In the genomic region with DNA sequence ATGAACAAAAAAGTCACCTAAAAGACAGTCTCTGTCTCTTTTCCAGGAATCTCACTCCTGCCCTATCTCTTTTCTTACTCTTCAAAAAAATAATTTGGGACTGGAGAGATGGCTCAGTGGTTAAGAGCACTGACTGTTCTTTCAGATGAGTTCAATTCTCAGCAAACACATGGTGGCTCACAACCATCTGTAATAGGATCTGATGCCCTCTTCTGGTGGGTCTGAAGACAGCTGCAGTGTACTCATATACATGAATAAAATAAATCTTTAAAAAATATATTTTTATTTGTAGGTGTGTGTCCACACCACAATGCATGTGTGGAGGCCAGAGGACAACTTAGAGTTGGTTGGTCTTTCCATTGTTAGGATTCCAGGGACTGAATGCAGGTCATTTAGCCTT, we compare ENCODE assay signal across 27 mouse cellular contexts.
DNase-seq lines count a peak whose midpoint lies in the region; ATAC-seq and TF ChIP-seq lines count a peak whose summit lies in the region.
"Had no signal": no experiment of that assay in that cellular context is flagged by ENCODE, and none has a peak within 500 bp of the region (broad histone marks: within the 10 kb centered on the region; RNA-seq: fewer than 3 reads in every experiment).

No protein-coding gene starts in this region.

- H3K27me3 ChIP-seq in intestine, postnatal 0 days (replicated peaks; ENCODE audit: control insufficient read depth, insufficient read depth, low read length): no peaks in the 10 kb centered on the region
- no peaks in the 10 kb centered on the region for H3K27me3 ChIP-seq in intestine, embryonic 15.5 days (replicated peaks)
- no peaks in the 10 kb centered on the region for H3K27me3 ChIP-seq in liver, adult 2 months (ENCODE audit: control insufficient read depth, insufficient read depth, low read length)
- no peaks in the 10 kb centered on the region for H3K27me3 ChIP-seq in liver, embryonic 11.5 days (replicated peaks; ENCODE audit: control insufficient read depth, insufficient read depth, low read length)
- H3K27me3 ChIP-seq in midbrain, postnatal 0 days (ENCODE audit: insufficient read depth, low read length): no peaks in the 10 kb centered on the region
- no peaks in the 10 kb centered on the region for H3K27me3 ChIP-seq in midbrain, embryonic 16.5 days (ENCODE audit: control insufficient read depth, insufficient read depth, low read depth, low read length)
- H3K27me3 ChIP-seq: limb, embryonic 13.5 days; midbrain, embryonic 15.5 days; neural tube, embryonic 12.5 days had no signal

- H3K9me3 ChIP-seq in intestine, postnatal 0 days (ENCODE audit: control insufficient read depth): no peaks in the 10 kb centered on the region
- no peaks in the 10 kb centered on the region for H3K9me3 ChIP-seq in intestine, embryonic 15.5 days
- H3K9me3 ChIP-seq in liver, embryonic 11.5 days (ENCODE audit: control insufficient read depth, low read length): no peaks in the 10 kb centered on the region
- no peaks in the 10 kb centered on the region for H3K9me3 ChIP-seq in midbrain, postnatal 0 days (ENCODE audit: low read length)
- H3K9me3 ChIP-seq in midbrain, embryonic 16.5 days (replicated peaks; ENCODE audit: control insufficient read depth, low read length, poor library complexity, severe bottlenecking): no peaks in the 10 kb centered on the region
- H3K9me3 ChIP-seq: G1E; midbrain, embryonic 10.5 days; midbrain, embryonic 15.5 days; neural tube, embryonic 12.5 days had no signal

- H3K79me2 ChIP-seq in liver, adult 2 months (ENCODE audit: control insufficient read depth, insufficient read depth, low read length): no peaks in the 10 kb centered on the region

- no peak overlapping the region for H3K27ac ChIP-seq in intestine, postnatal 0 days (ENCODE audit: low read depth, low read length)
- H3K27ac ChIP-seq in intestine, embryonic 15.5 days: no peak overlapping the region
- no peak overlapping the region for H3K27ac ChIP-seq in liver, adult 2 months (replicated peaks; ENCODE audit: insufficient read depth, low read depth, low read length)
- H3K27ac ChIP-seq in liver, embryonic 11.5 days (ENCODE audit: low read depth, low read length): no peak overlapping the region
- no peak overlapping the region for H3K27ac ChIP-seq in midbrain, postnatal 0 days (ENCODE audit: low read depth, low read length)
- no peak overlapping the region for H3K27ac ChIP-seq in midbrain, embryonic 16.5 days (ENCODE audit: low read length)
- H3K27ac ChIP-seq: limb, embryonic 13.5 days; liver, embryonic 14.5 days; midbrain, embryonic 10.5 days; midbrain, embryonic 15.5 days; neural tube, embryonic 12.5 days had no signal

- H3K4me3 ChIP-seq in intestine, postnatal 0 days (ENCODE audit: low read depth, low read length): no peak overlapping the region
- H3K4me3 ChIP-seq in intestine, embryonic 15.5 days (replicated peaks): no peak overlapping the region
- no peak overlapping the region for H3K4me3 ChIP-seq in liver, adult 2 months (ENCODE audit: insufficient read depth, low read depth, low read length)
- no peak overlapping the region for H3K4me3 ChIP-seq in liver, embryonic 11.5 days (ENCODE audit: low read depth, low read length)
- H3K4me3 ChIP-seq in midbrain, postnatal 0 days (ENCODE audit: low read depth, low read length): no peak overlapping the region
- H3K4me3 ChIP-seq in midbrain, embryonic 16.5 days (ENCODE audit: low read depth, low read length): no peak overlapping the region
- H3K4me3 ChIP-seq: limb, embryonic 13.5 days; midbrain, embryonic 10.5 days; midbrain, embryonic 15.5 days; myocyte; neural tube, embryonic 12.5 days had no signal

- H3K4me2 ChIP-seq in intestine, postnatal 0 days (replicated peaks; ENCODE audit: low read depth): no peak overlapping the region
- no peak overlapping the region for H3K4me2 ChIP-seq in intestine, embryonic 15.5 days (replicated peaks)
- H3K4me2 ChIP-seq in liver, embryonic 11.5 days: no peak overlapping the region
- H3K4me2 ChIP-seq in midbrain, postnatal 0 days (ENCODE audit: low read depth, low read length, poor library complexity, severe bottlenecking): no peak overlapping the region
- no peak overlapping the region for H3K4me2 ChIP-seq in midbrain, embryonic 16.5 days (ENCODE audit: low read length)
- H3K4me2 ChIP-seq: limb, embryonic 13.5 days; midbrain, embryonic 15.5 days; neural tube, embryonic 12.5 days had no signal

- no peak overlapping the region for H3K9ac ChIP-seq in intestine, postnatal 0 days (ENCODE audit: low read depth, low read length)
- H3K9ac ChIP-seq in intestine, embryonic 15.5 days: no peak overlapping the region
- H3K9ac ChIP-seq in liver, adult 2 months (ENCODE audit: low read depth, low read length): no peak overlapping the region
- no peak overlapping the region for H3K9ac ChIP-seq in liver, embryonic 11.5 days (ENCODE audit: low read depth, low read length)
- H3K9ac ChIP-seq in midbrain, postnatal 0 days (replicated peaks; ENCODE audit: low read length, poor library complexity, severe bottlenecking): no peak overlapping the region
- no peak overlapping the region for H3K9ac ChIP-seq in midbrain, embryonic 16.5 days (ENCODE audit: low read depth, low read length)
- H3K9ac ChIP-seq: limb, embryonic 13.5 days; liver, embryonic 14.5 days; midbrain, embryonic 15.5 days; neural tube, embryonic 12.5 days had no signal

- DNase-seq in liver, adult 2 months (ENCODE audit: extremely low read depth, low read depth, low spot score): no peak
- DNase-seq in liver, embryonic 11.5 days (ENCODE audit: low spot score): no peak
- DNase-seq in midbrain, postnatal 0 days (ENCODE audit: low spot score): no peak
- DNase-seq in cerebellum, adult 11-12 months: no peak
- DNase-seq: adrenal gland, postnatal 10 days; B cell, adult 2 months; cerebellum, adult 9-10 months; cerebellum, postnatal 36 days; gastrocnemius, postnatal 25 days; heart, adult 18-20 months; kidney, adult 11 months; layer of hippocampus, adult 9-11 months; right cerebral cortex, adult 18-20 months; spleen, adult 18-20 months; thymus, adult 18-20 months; thymus, postnatal 25 days had no signal

- H3K4me1 ChIP-seq in intestine, postnatal 0 days (replicated peaks; ENCODE audit: control insufficient read depth, insufficient read depth, low read length): no peaks in the 10 kb centered on the region
- no peaks in the 10 kb centered on the region for H3K4me1 ChIP-seq in intestine, embryonic 15.5 days (replicated peaks)
- no peaks in the 10 kb centered on the region for H3K4me1 ChIP-seq in liver, adult 2 months (ENCODE audit: control insufficient read depth, insufficient read depth, low read length)
- no peaks in the 10 kb centered on the region; the same call in 1 of the 2 replicates for H3K4me1 ChIP-seq in liver, embryonic 11.5 days (replicated peaks; ENCODE audit: control insufficient read depth, insufficient read depth, low read length)
- H3K4me1 ChIP-seq in midbrain, postnatal 0 days (ENCODE audit: insufficient read depth, low read length): no peaks in the 10 kb centered on the region
- no peaks in the 10 kb centered on the region for H3K4me1 ChIP-seq in midbrain, embryonic 16.5 days (ENCODE audit: control insufficient read depth, insufficient read depth, low read length)
- H3K4me1 ChIP-seq: midbrain, embryonic 10.5 days; midbrain, embryonic 15.5 days; neural tube, embryonic 12.5 days had no signal

- peaks cover 9% of the 10 kb centered on the region; the same call in 1 of the 2 replicates for H3K36me3 ChIP-seq in intestine, postnatal 0 days (ENCODE audit: control insufficient read depth, insufficient read depth)
- H3K36me3 ChIP-seq in intestine, embryonic 15.5 days: no peaks in the 10 kb centered on the region; the same call in 1 of the 2 replicates
- no peaks in the 10 kb centered on the region for H3K36me3 ChIP-seq in liver, adult 2 months (ENCODE audit: control insufficient read depth, insufficient read depth, low read length)
- no peaks in the 10 kb centered on the region; the same call in 1 of the 2 replicates for H3K36me3 ChIP-seq in liver, embryonic 11.5 days (ENCODE audit: control insufficient read depth, insufficient read depth, low read length)
- peaks cover 8% of the 10 kb centered on the region; the same call in 1 of the 2 replicates for H3K36me3 ChIP-seq in midbrain, postnatal 0 days (ENCODE audit: insufficient read depth, low read length)
- peaks cover 3% of the 10 kb centered on the region for H3K36me3 ChIP-seq in midbrain, embryonic 16.5 days (ENCODE audit: control insufficient read depth, insufficient read depth, low read length)
- H3K36me3 ChIP-seq: midbrain, embryonic 10.5 days; midbrain, embryonic 15.5 days; neural tube, embryonic 12.5 days had no signal

- no peak for ATAC-seq in intestine, postnatal 0 days
- no peak for ATAC-seq in intestine, embryonic 15.5 days
- ATAC-seq in liver, embryonic 11.5 days (replicated peaks; ENCODE audit: low FRiP score): no peak
- no peak for ATAC-seq in midbrain, postnatal 0 days (ENCODE audit: low FRiP score)
- ATAC-seq in midbrain, embryonic 16.5 days: no peak
- ATAC-seq: forebrain, embryonic 14.5 days; midbrain, embryonic 15.5 days had no signal

- TF ChIP-seq POLR2A in liver, adult 2 months (IDR thresholded peaks at IDR 0.05; ENCODE audit: extremely low read depth, insufficient read depth, low read length): no peak

- TF ChIP-seq CTCF in intestine, postnatal 0 days (IDR thresholded peaks at IDR 0.05; ENCODE audit: low read depth): peak; percentile 48
- TF ChIP-seq CTCF in liver, adult 2 months (IDR thresholded peaks at IDR 0.05; ENCODE audit: low read depth, low read length): peak; percentile 15; the same call in 1 of the 2 replicates
- TF ChIP-seq CTCF in midbrain, postnatal 0 days (IDR thresholded peaks at IDR 0.05): peak; percentile 40
